Mouse (Mus musculus) cerebellum, adult 2 months (tissue): Measurements from ENCODE around the gene D630045J12Rik.

Experiments
- CTCF ChIP-seq: fragments of 200-500 bp; IDR thresholded peaks from 2 replicates; pipeline ENCODE4 v1.5.1; 2011; ENCODE audit warnings: low read depth, mild to moderate bottlenecking, control low read depth, low read length, moderate library complexity, borderline replicate concordance; ENCODE audit not compliant: insufficient read depth
- POLR2A ChIP-seq: fragments of 200-500 bp; IDR thresholded peaks from 2 replicates; pipeline ENCODE4 v1.6.1; 2011; ENCODE audit warnings: low read length, control low read depth, borderline replicate concordance; ENCODE audit not compliant: insufficient read depth

GRCm38 (mm10) chr6:38251464-38251863 is 2.3 kb downstream of the D630045J12Rik start:
- TF ChIP-seq POLR2A, result no peak
- TF ChIP-seq CTCF, result no peak
